Comparison of ENCODE assay signal across 10 mouse cellular contexts in genomic region chr14:11534456-11534855, GRCm38 (mm10). TPM values are rescaled to one million over a fixed set of nuclear protein-coding genes. Genes with fewer than 3 reads are reported as not detected.
A peak's percentile ranks its signal among the peaks of the same experiment; 100 is the strongest.
DNase-seq lines count a peak whose midpoint lies in the region; ATAC-seq and TF ChIP-seq lines count a peak whose summit lies in the region.
"Had no signal": no experiment of that assay in that cellular context is flagged by ENCODE, and none has a peak within 500 bp of the region (broad histone marks: within the 10 kb centered on the region; RNA-seq: fewer than 3 reads in every experiment).

No protein-coding gene starts in this region.

- no peaks in the 10 kb centered on the region for H3K9me3 ChIP-seq in lung, embryonic 15.5 days

- 40% methylated on average over 1 of the region's 1 CpGs for WGBS in lung, embryonic 15.5 days
- WGBS in cerebellum, adult 2 months = 59% methylated on average over 1 of the region's 1 CpGs

- intact Hi-C loops in heart, postnatal 10 days (cut with DNase I) = no loop called here

- TF ChIP-seq POLR2A in brain, embryonic 14.5 days (IDR thresholded peaks at IDR 0.05; ENCODE audit: borderline replicate concordance, extremely low read depth, insufficient read depth, insufficient read length, poor library complexity, severe bottlenecking) = no peak
- TF ChIP-seq POLR2A in cerebellum, adult 2 months (IDR thresholded peaks at IDR 0.05; ENCODE audit: borderline replicate concordance, insufficient read depth, low read length) = no peak

- H3K4me2 ChIP-seq in lung, embryonic 15.5 days = no peak overlapping the region

- no peak overlapping the region for H3K9ac ChIP-seq in lung, embryonic 15.5 days

- no peaks in the 10 kb centered on the region for H3K36me3 ChIP-seq in lung, embryonic 15.5 days

- peak; percentile 23; the same call in 1 of the 2 replicates for ATAC-seq in lung, embryonic 15.5 days (ENCODE audit: borderline replicate concordance, extremely low read depth, low FRiP score, low TSS enrichment)

- DNase-seq in adrenal gland, postnatal 10 days = peak; percentile 14
- no peak for DNase-seq in adrenal gland, postnatal 25 days
- peak; percentile 83 for DNase-seq in brain, embryonic 14.5 days (ENCODE audit: low read depth)
- peak; percentile 15 to 26 for DNase-seq in heart, postnatal 10 days
- DNase-seq in cerebellum, adult 9-11 months = no peak
- DNase-seq in cerebellum, adult 2 months = no peak
- no peak for DNase-seq in left cerebral cortex, adult 11 months (ENCODE audit: low spot score)

- H3K4me1 ChIP-seq in lung, embryonic 15.5 days = no peaks in the 10 kb centered on the region
- no peaks in the 10 kb centered on the region for H3K4me1 ChIP-seq in cerebellum, adult 2 months (ENCODE audit: control insufficient read depth, insufficient read depth, low read length)
- H3K4me1 ChIP-seq: megakaryocyte, embryonic 14.5 days had no signal

- peak; percentile 32; the same call in 1 of the 2 replicates for TF ChIP-seq CTCF in brain, embryonic 14.5 days (IDR thresholded peaks at IDR 0.05; ENCODE audit: borderline replicate concordance, extremely low read depth, insufficient read depth, insufficient read length)
- TF ChIP-seq CTCF in cerebellum, adult 2 months (IDR thresholded peaks at IDR 0.05; ENCODE audit: borderline replicate concordance, insufficient read depth, low read depth, low read length) = no peak

- H3K27ac ChIP-seq in lung, embryonic 15.5 days = no peak overlapping the region
- no peak overlapping the region for H3K27ac ChIP-seq in cerebellum, adult 2 months (ENCODE audit: insufficient read depth, low read length)

- no peak overlapping the region for H3K4me3 ChIP-seq in lung, embryonic 15.5 days
- no peak overlapping the region for H3K4me3 ChIP-seq in cerebellum, adult 2 months (replicated peaks; ENCODE audit: insufficient read depth, low read depth, low read length)
- H3K4me3 ChIP-seq: erythroblast, embryonic 14.5 days; megakaryocyte, embryonic 14.5 days had no signal

- H3K27me3 ChIP-seq in lung, embryonic 15.5 days = no peaks in the 10 kb centered on the region
- no peaks in the 10 kb centered on the region for H3K27me3 ChIP-seq in cerebellum, adult 2 months (ENCODE audit: control insufficient read depth, insufficient read depth, low read length)
- H3K27me3 ChIP-seq: megakaryocyte, embryonic 14.5 days had no signal

RNA-seq across cellular contexts. Expression of gene Ptprg, which starts 18.9 kb away (rescaled TPM):
- total RNA-seq in adrenal gland, postnatal 10 days (2021) = 10 to 100 TPM; 89.9 to 96.8 TPM
- total RNA-seq in adrenal gland, postnatal 25 days (2021) = 88.7 and 106 TPM in 2 replicates
- polyA plus RNA-seq in brain, embryonic 14.5 days (2012; rRNA removed) = 28.8 and 48.6 TPM in 2 replicates
- total RNA-seq in heart, postnatal 10 days (2021) = 10 to 100 TPM; 79.8 to 89.9 TPM
- 29.9 and 30.5 TPM in 2 replicates for polyA plus RNA-seq in lung, embryonic 15.5 days (2015; fragmentation: Nextera tagmentation; extraction: Ambion mirVana)
- polyA plus RNA-seq in cerebellum, adult 2 months (2012; rRNA removed) = 22.0 and 24.4 TPM in 2 replicates
- polyA plus RNA-seq: erythroblast, embryonic 14.5 days had no signal

Comparison
In these comparisons a context has a peak if more than half of its experiments do, and no peak if none do; other contexts are left out.
1. DNase-seq: peak in adrenal gland, postnatal 10 days (single experiment), brain, embryonic 14.5 days (single experiment) and heart, postnatal 10 days (2 of 2); none in adrenal gland, postnatal 25 days (single experiment), cerebellum, adult 9-11 months (single experiment), cerebellum, adult 2 months (0 of 2) and left cerebral cortex, adult 11 months (single experiment).